Mouse (Mus musculus) hindbrain, embryonic 16.5 days (tissue): ENCODE results near the gene Pskh1. TPM values are rescaled to one million over a fixed set of nuclear protein-coding genes. Genes with fewer than 3 reads are reported as not detected.

Experiments
- ATAC-seq: fragments of 200-750 bp; cut with Nextera tagmentation; 2 replicates; pipeline ENCODE4 v1.8.0; 2017; ENCODE audit warnings: moderate TSS enrichment, moderate library complexity
- H3K27ac ChIP-seq: fragments of 300-500 bp; sonication (generic); 2 replicates; pipeline ENCODE4 v1.5.1; 2014; ENCODE audit warnings: low read depth, mild to moderate bottlenecking, control low read depth, low read length, moderate library complexity
- H3K27me3 ChIP-seq: fragments of 300-500 bp; sonication (generic); replicated peaks from 2 replicates; pipeline ENCODE4 v1.6.1; 2014; ENCODE audit warnings: low read length; ENCODE audit not compliant: control insufficient read depth, insufficient read depth
- H3K36me3 ChIP-seq: fragments of 300-500 bp; sonication (generic); 2 replicates; pipeline ENCODE4 v1.6.1; 2014; ENCODE audit warnings: mild to moderate bottlenecking, low read length, moderate library complexity, mixed read lengths; ENCODE audit not compliant: control insufficient read depth, insufficient read depth
- H3K4me1 ChIP-seq: fragments of 300-500 bp; sonication (generic); 2 replicates; pipeline ENCODE4 v1.6.1; 2014; ENCODE audit warnings: low read depth, low read length; ENCODE audit not compliant: control insufficient read depth, insufficient read depth
- H3K4me2 ChIP-seq: fragments of 300-500 bp; sonication (generic); 2 replicates; pipeline ENCODE4 v1.6.1; 2014; ENCODE audit warnings: mild to moderate bottlenecking, low read length, control low read depth, moderate library complexity
- H3K4me3 ChIP-seq: fragments of 300-500 bp; sonication (generic); 2 replicates; pipeline ENCODE4 v1.5.1; 2014; ENCODE audit warnings: mild to moderate bottlenecking, low read length, control low read depth, moderate library complexity
- H3K9ac ChIP-seq: fragments of 300-500 bp; sonication (generic); 2 replicates; pipeline ENCODE4 v1.6.1; 2014; ENCODE audit warnings: low read depth, mild to moderate bottlenecking, control low read depth, low read length, moderate library complexity
- H3K9me3 ChIP-seq: fragments of 300-500 bp; sonication (generic); 2 replicates; pipeline ENCODE4 v1.6.1; 2014; ENCODE audit warnings: mild to moderate bottlenecking, low read length, moderate library complexity; ENCODE audit not compliant: control insufficient read depth
- WGBS: fragments of 180-500 bp; shearing (Covaris S2); extraction: QIAGEN DNeasy Blood & Tissue Kit; methylation state at CpG from one replicate; pipeline ENCODE4 v1.1.7; 2014; 5-methylcytosine and 5-hydroxymethylcytosine counted together
- microRNA-seq: library from miRNA; unstranded; fragments of <30 nt; microRNA quantifications from one replicate; pipeline ENCODE4, GENCODE M21; 2017
- polyA plus RNA-seq: library from polyadenylated mRNA; unstranded; fragments of >200 nt; fragmentation: Nextera tagmentation; extraction: Ambion mirVana; gene quantifications from 2 replicates; pipeline ENCODE4 v1.2.1, GENCODE M21; 2015

Pskh1 gene
- polyA plus RNA-seq, 1 experiment from 2014 or later, result 11.0 TPM

- Histone ChIP-seq H3K36me3 (no peaks in the 10 kb centered on the region), H3K4me1 (no peaks in the 10 kb centered on the region), H3K4me3 (no peak overlapping the region), H3K4me2 (no peak overlapping the region), H3K27ac (no peak overlapping the region), H3K9me3 (no peaks in the 10 kb centered on the region), H3K27me3 (no peaks in the 10 kb centered on the region), H3K9ac (no peak overlapping the region)
- no peak for ATAC-seq
- 97% methylated on average over 1 of the region's 1 CpGs for WGBS
Measured at GRCm38 (mm10) chr8:105981146-105981545, 80.9 kb downstream of the Pskh1 start.

Small RNA genes within 50 kb of the gene (microRNA-seq; reads per million reads assigned to microRNA genes)
- not detected for gene Mir7074

Other genes with a start within 250 kb of the Pskh1 start
- 22.0 and 22.1 TPM in 2 replicates for gene Carmil2, start 214.2 kb upstream of the Pskh1 start, polyA plus RNA-seq
- 91.7 and 96.4 TPM in 2 replicates for gene Acd, start 199.3 kb upstream of the Pskh1 start, polyA plus RNA-seq
- 62.5 and 63.8 TPM in 2 replicates for gene Pard6a, start 199.3 kb upstream of the Pskh1 start, polyA plus RNA-seq
- 0.15 and 0.24 TPM in 2 replicates for gene 4933405L10Rik, start 192.8 kb upstream of the Pskh1 start, polyA plus RNA-seq
- 17.7 and 17.9 TPM in 2 replicates for gene Enkd1, start 192.2 kb upstream of the Pskh1 start, polyA plus RNA-seq
- 82.7 and 82.9 TPM in 2 replicates for gene Gfod2, start 141.8 kb upstream of the Pskh1 start, polyA plus RNA-seq
- 8.9 and 9.3 TPM in 2 replicates for gene Ranbp10, start 73.1 kb upstream of the Pskh1 start, polyA plus RNA-seq
- 0.86 and 1.4 TPM in 2 replicates for gene Tsnaxip1, start 72.7 kb upstream of the Pskh1 start, polyA plus RNA-seq
- 52.3 and 54.7 TPM in 2 replicates for gene Cenpt, start 47.2 kb upstream of the Pskh1 start, polyA plus RNA-seq
- gene Thap11, start 45.3 kb upstream of the Pskh1 start, polyA plus RNA-seq, result 52.5 and 55.9 TPM in 2 replicates
- gene Nutf2, start 39.9 kb upstream of the Pskh1 start, polyA plus RNA-seq, result 118 and 158 TPM in 2 replicates
- 47.8 and 54.4 TPM in 2 replicates for gene Edc4, start 19.6 kb upstream of the Pskh1 start, polyA plus RNA-seq
- 0.95 and 1.3 TPM in 2 replicates for gene Nrn1l, start 6.9 kb upstream of the Pskh1 start, polyA plus RNA-seq
- gene Ctrl, start 33.4 kb downstream of the Pskh1 start, polyA plus RNA-seq, result 3.3 and 4.5 TPM in 2 replicates
- gene Psmb10, start 38.0 kb downstream of the Pskh1 start, polyA plus RNA-seq, result 81.8 and 93.0 TPM in 2 replicates
- 6.0 and 9.9 TPM in 2 replicates for gene Lcat, start 42.9 kb downstream of the Pskh1 start, polyA plus RNA-seq
- 14.6 and 17.1 TPM in 2 replicates for gene Slc12a4, start 65.7 kb downstream of the Pskh1 start, polyA plus RNA-seq
- gene Dpep3, start 79.0 kb downstream of the Pskh1 start, polyA plus RNA-seq, result not detected in 2 replicates
- gene Dus2, start 90.9 kb downstream of the Pskh1 start, polyA plus RNA-seq, result 30.3 and 31.8 TPM in 2 replicates
- not detected in 2 replicates for gene Dpep2nb, start 105.5 kb downstream of the Pskh1 start, polyA plus RNA-seq
- 20.3 and 22.1 TPM in 2 replicates for gene Ddx28, start 111.4 kb downstream of the Pskh1 start, polyA plus RNA-seq
- gene Nfatc3, start 158.4 kb downstream of the Pskh1 start, polyA plus RNA-seq, result 2.1 and 2.6 TPM in 2 replicates
- gene Esrp2, start 236.5 kb downstream of the Pskh1 start, polyA plus RNA-seq, result 0.18 and 0.27 TPM in 2 replicates
- 23.5 and 24.2 TPM in 2 replicates for gene Pla2g15, start 250.0 kb downstream of the Pskh1 start, polyA plus RNA-seq